Mouse (Mus musculus) layer of hippocampus, postnatal 14 days (tissue): Measurements from ENCODE around the gene Pax4. TPM values are rescaled to one million over a fixed set of nuclear protein-coding genes. Genes with fewer than 3 reads are reported as not detected.

Source experiments
- DNase-seq, 2 experiments: peaks; one replicate each; pipeline ENCODE4 v3.0.0; 2021 to 2022; ENCODE audit warnings: low spot score in 2 of 2, mixed read lengths in 1 of 2
- long read RNA-seq, 2 experiments: library from polyadenylated mRNA; stranded (forward); transcript quantifications; one replicate each; pipeline ENCODE4 v2.0.0; 2021
- total RNA-seq, 2 experiments: library from RNA; stranded (reverse); gene quantifications; 2 replicates each; pipeline ENCODE4 v1.2.3; 2021

Gene Pax4
- not detected for total RNA-seq
- long read RNA-seq, experiment 1: 0 reads
- long read RNA-seq, experiment 2: 0 reads

GRCm38 (mm10) chr6:28449253-28449652, at the start of gene Pax4:
Gene Pax4, minus strand, starts transcription at chr6:28449353.
- no peak for DNase-seq

GRCm38 (mm10) chr6:28497837-28498236, 48.7 kb upstream of the Pax4 start:
- no peak for DNase-seq

- no peak for DNase-seq
These were observed 42.0 kb upstream of the Pax4 start for GRCm38 (mm10) chr6:28491198-28491597.

GRCm38 (mm10) chr6:28490612-28491011, 41.5 kb upstream of the Pax4 start:
- no peak for DNase-seq

- no peak for DNase-seq
These were observed 39.2 kb upstream of the Pax4 start for GRCm38 (mm10) chr6:28488204-28488851.

GRCm38 (mm10) chr6:28486905-28487304, 37.8 kb upstream of the Pax4 start:
- no peak for DNase-seq

GRCm38 (mm10) chr6:28486471-28486870, 37.3 kb upstream of the Pax4 start:
- DNase-seq: peak in 1 of 2 experiments; percentile 74

- no peak for DNase-seq
These were observed 36.9 kb upstream of the Pax4 start for GRCm38 (mm10) chr6:28486008-28486407.

GRCm38 (mm10) chr6:28482711-28483315, 33.7 kb upstream of the Pax4 start:
- no peak for DNase-seq

- DNase-seq: no peak
These were observed 31.8 kb upstream of the Pax4 start for GRCm38 (mm10) chr6:28480752-28481492.

GRCm38 (mm10) chr6:28479865-28480751, 31.0 kb upstream of the Pax4 start:
- peak; percentile 96 to 99 for DNase-seq

- DNase-seq: no peak
These were observed 25.7 kb upstream of the Pax4 start, which contains the start of gene Snd1 for GRCm38 (mm10) chr6:28474839-28475238. Gene Snd1, plus strand, starts transcription at chr6:28475139.

GRCm38 (mm10) chr6:28474211-28474610, 25.1 kb upstream of the Pax4 start:
- no peak for DNase-seq

GRCm38 (mm10) chr6:28471284-28472035, 22.3 kb upstream of the Pax4 start:
- DNase-seq: no peak

GRCm38 (mm10) chr6:28470621-28471020, 21.5 kb upstream of the Pax4 start:
- DNase-seq: no peak

- DNase-seq: no peak
These were observed 21.0 kb upstream of the Pax4 start for GRCm38 (mm10) chr6:28470017-28470602.

GRCm38 (mm10) chr6:28464630-28465029, 15.5 kb upstream of the Pax4 start:
- DNase-seq: no peak

GRCm38 (mm10) chr6:28460534-28460933, 11.4 kb upstream of the Pax4 start:
- DNase-seq: peak; percentile 39 to 48

- DNase-seq: no peak
These were observed 10.1 kb upstream of the Pax4 start for GRCm38 (mm10) chr6:28459221-28459668.

GRCm38 (mm10) chr6:28450977-28451376, 1.8 kb upstream of the Pax4 start:
- DNase-seq: no peak
